Mouse (Mus musculus): ENCODE measurements around the gene Cyp3a44.
"Not testable (repeated sequence)": the region's sequence is repeated elsewhere in the genome, so short reads cannot be mapped to it uniquely, and the experiment has no call there.

DNA sequence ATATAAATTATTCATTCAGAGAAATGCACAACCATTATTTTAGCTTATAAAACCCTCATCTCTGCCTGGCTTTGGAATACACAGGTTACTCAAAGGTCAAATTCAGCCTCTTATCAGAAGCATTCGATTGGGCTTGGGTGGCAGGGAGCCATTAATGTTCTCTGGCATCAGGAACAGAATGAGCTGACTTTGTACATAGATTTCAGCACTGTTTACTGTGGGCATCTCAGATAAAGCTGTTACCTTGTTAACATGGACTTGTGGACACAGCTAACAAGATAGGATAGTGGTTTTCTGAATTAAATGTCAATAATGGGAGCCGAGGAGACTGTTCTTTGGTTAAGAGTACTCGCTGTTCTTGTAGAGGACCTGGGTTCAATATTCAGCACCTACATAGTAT, 68.2 kb downstream of the Cyp3a44 start:
- TF ChIP-seq FLI1 (IDR thresholded peaks at IDR 0.05; ENCODE audit: low read length); GATA1 (IDR thresholded peaks at IDR 0.05; ENCODE audit: borderline replicate concordance, low read length): not testable (repeated sequence)
